Comparison of ENCODE assay signal across 9 mouse cellular contexts in the genomic region with DNA sequence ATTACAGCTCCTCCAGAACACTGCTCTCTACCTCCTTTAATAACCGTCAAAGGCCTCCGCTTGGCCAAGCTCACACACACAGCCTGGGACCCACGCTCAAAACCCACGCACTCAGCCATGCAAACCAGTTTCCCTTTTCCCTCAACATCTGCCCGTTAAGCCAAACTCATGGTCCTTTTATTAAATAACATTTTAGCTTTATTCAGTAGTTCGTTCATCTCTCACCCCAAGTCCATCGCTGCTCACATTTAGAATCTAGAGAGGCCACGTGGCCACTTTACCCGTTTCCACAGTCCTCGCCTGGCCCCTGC. TPM values are rescaled to one million over a fixed set of nuclear protein-coding genes. Genes with fewer than 3 reads are reported as not detected.
A peak's percentile ranks its signal among the peaks of the same experiment; 100 is the strongest.
DNase-seq lines count a peak whose midpoint lies in the region; ATAC-seq and TF ChIP-seq lines count a peak whose summit lies in the region.
"Had no signal": no experiment of that assay in that cellular context is flagged by ENCODE, and none has a peak within 500 bp of the region (broad histone marks: within the 10 kb centered on the region; RNA-seq: fewer than 3 reads in every experiment).

No protein-coding gene starts in this region.

- H3K27ac ChIP-seq in cerebellum, adult 2 months (ENCODE audit: insufficient read depth, low read length), result no peak overlapping the region
- no peak overlapping the region for H3K27ac ChIP-seq in lung, embryonic 15.5 days
- peak overlapping the region; percentile 88 for H3K27ac ChIP-seq in limb, embryonic 10.5 days
- H3K27ac ChIP-seq in neural tube, embryonic 15.5 days (replicated peaks), result peak overlapping the region; percentile 89

- no peaks in the 10 kb centered on the region for H3K4me1 ChIP-seq in cerebellum, adult 2 months (ENCODE audit: control insufficient read depth, insufficient read depth, low read length)
- H3K4me1 ChIP-seq in lung, embryonic 15.5 days, result peaks cover 65% of the 10 kb centered on the region
- H3K4me1 ChIP-seq in limb, embryonic 10.5 days, result peaks cover 74% of the 10 kb centered on the region
- peaks cover 66% of the 10 kb centered on the region for H3K4me1 ChIP-seq in neural tube, embryonic 15.5 days

- no peaks in the 10 kb centered on the region for H3K9me3 ChIP-seq in lung, embryonic 15.5 days
- no peaks in the 10 kb centered on the region for H3K9me3 ChIP-seq in limb, embryonic 10.5 days (replicated peaks)
- H3K9me3 ChIP-seq in neural tube, embryonic 15.5 days (replicated peaks), result no peaks in the 10 kb centered on the region

- peak in 1 of 2 experiments; percentile 17 for DNase-seq in cerebellum, adult 2 months
- DNase-seq in cerebellum, postnatal 4 days (ENCODE audit: low spot score in 2 of 2), result no peak
- DNase-seq in lung, postnatal 14 days, result no peak
- no peak for DNase-seq in limb, embryonic 10.5 days (ENCODE audit: low spot score)
- DNase-seq in B cell, adult 2 months, result no peak
- no peak for DNase-seq in spleen, adult 18-20 months
- DNase-seq: kidney, adult 8-10 months had no signal

- no peak for ATAC-seq in lung, embryonic 15.5 days (ENCODE audit: borderline replicate concordance, extremely low read depth, low FRiP score, low TSS enrichment)
- ATAC-seq in neural tube, embryonic 15.5 days (ENCODE audit: low FRiP score), result no peak

- peak overlapping the region; percentile 47 for H3K9ac ChIP-seq in lung, embryonic 15.5 days
- peak overlapping the region; percentile 70 for H3K9ac ChIP-seq in neural tube, embryonic 15.5 days (replicated peaks)

- TF ChIP-seq POLR2A in cerebellum, adult 2 months (IDR thresholded peaks at IDR 0.05; ENCODE audit: borderline replicate concordance, insufficient read depth, low read length), result no peak

- no peaks in the 10 kb centered on the region for H3K36me3 ChIP-seq in lung, embryonic 15.5 days
- H3K36me3 ChIP-seq in limb, embryonic 10.5 days, result no peaks in the 10 kb centered on the region
- no peaks in the 10 kb centered on the region for H3K36me3 ChIP-seq in neural tube, embryonic 15.5 days

- H3K27me3 ChIP-seq in cerebellum, adult 2 months (ENCODE audit: control insufficient read depth, insufficient read depth, low read length), result peaks cover 2% of the 10 kb centered on the region; the same call in 1 of the 2 replicates
- H3K27me3 ChIP-seq in lung, embryonic 15.5 days, result peaks cover 86% of the 10 kb centered on the region
- peaks cover 99% of the 10 kb centered on the region for H3K27me3 ChIP-seq in limb, embryonic 10.5 days (ENCODE audit: low read depth, poor library complexity, severe bottlenecking)
- H3K27me3 ChIP-seq in neural tube, embryonic 15.5 days (replicated peaks), result peaks cover 69% of the 10 kb centered on the region

- H3K4me2 ChIP-seq in lung, embryonic 15.5 days, result peak overlapping the region; percentile 95
- peak overlapping the region; percentile 77 for H3K4me2 ChIP-seq in neural tube, embryonic 15.5 days

- no peak for TF ChIP-seq CTCF in cerebellum, adult 2 months (IDR thresholded peaks at IDR 0.05; ENCODE audit: borderline replicate concordance, insufficient read depth, low read depth, low read length)

- 10% methylated on average over 10 of the region's 10 CpGs for WGBS in cerebellum, adult 2 months
- WGBS in lung, embryonic 15.5 days, result 17% methylated on average over 10 of the region's 10 CpGs
- WGBS in limb, embryonic 10.5 days, result 11% methylated on average over 10 of the region's 10 CpGs
- 9% methylated on average over 10 of the region's 10 CpGs for WGBS in neural tube, embryonic 15.5 days

- H3K4me3 ChIP-seq in cerebellum, adult 2 months (replicated peaks; ENCODE audit: insufficient read depth, low read depth, low read length), result peak overlapping the region; percentile 32
- peak overlapping the region; percentile 45 for H3K4me3 ChIP-seq in lung, embryonic 15.5 days
- peak overlapping the region; percentile 61 for H3K4me3 ChIP-seq in limb, embryonic 10.5 days
- peak overlapping the region; percentile 61 for H3K4me3 ChIP-seq in neural tube, embryonic 15.5 days (replicated peaks)

RNA-seq across cellular contexts. Expression of gene Grrp1, which starts 3.0 kb away (rescaled TPM):
- 6.6 and 7.6 TPM in 2 replicates for polyA plus RNA-seq in cerebellum, adult 2 months (2012; rRNA removed)
- 11.0 and 12.5 TPM in 2 replicates for polyA plus RNA-seq in lung, embryonic 15.5 days (2015; fragmentation: Nextera tagmentation; extraction: Ambion mirVana)
- polyA plus RNA-seq in limb, embryonic 10.5 days (2016; fragmentation: Nextera tagmentation; extraction: Ambion mirVana), result 9.2 and 10.9 TPM in 2 replicates
- polyA plus RNA-seq in neural tube, embryonic 15.5 days (2015; fragmentation: Nextera tagmentation; extraction: Ambion mirVana), result 14.2 and 17.0 TPM in 2 replicates

RNA-seq across cellular contexts. Expression of gene Gm30191, which starts 4.2 kb away (rescaled TPM):
- polyA plus RNA-seq in cerebellum, adult 2 months (2012; rRNA removed), result 1.8 and 1.9 TPM in 2 replicates
- not detected in 2 replicates for polyA plus RNA-seq in lung, embryonic 15.5 days (2015; fragmentation: Nextera tagmentation; extraction: Ambion mirVana)
- polyA plus RNA-seq in limb, embryonic 10.5 days (2016; fragmentation: Nextera tagmentation; extraction: Ambion mirVana), result not detected in 2 replicates
- not detected in 2 replicates for polyA plus RNA-seq in neural tube, embryonic 15.5 days (2015; fragmentation: Nextera tagmentation; extraction: Ambion mirVana)

RNA-seq across cellular contexts. Expression of gene Zfp593, which starts 5.5 kb away (rescaled TPM):
- polyA plus RNA-seq in cerebellum, adult 2 months (2012; rRNA removed), result 10.7 and 11.7 TPM in 2 replicates
- 15.2 and 15.9 TPM in 2 replicates for polyA plus RNA-seq in lung, embryonic 15.5 days (2015; fragmentation: Nextera tagmentation; extraction: Ambion mirVana)
- 19.0 and 23.5 TPM in 2 replicates for polyA plus RNA-seq in limb, embryonic 10.5 days (2016; fragmentation: Nextera tagmentation; extraction: Ambion mirVana)
- 13.9 and 14.8 TPM in 2 replicates for polyA plus RNA-seq in neural tube, embryonic 15.5 days (2015; fragmentation: Nextera tagmentation; extraction: Ambion mirVana)

RNA-seq across cellular contexts. Expression of gene E130218I03Rik, which starts 7.4 kb away (rescaled TPM):
- polyA plus RNA-seq in cerebellum, adult 2 months (2012; rRNA removed), result 0.52 and 0.84 TPM in 2 replicates
- polyA plus RNA-seq in lung, embryonic 15.5 days (2015; fragmentation: Nextera tagmentation; extraction: Ambion mirVana), result 0.45 and 0.52 TPM in 2 replicates
- 0.60 and 0.79 TPM in 2 replicates for polyA plus RNA-seq in limb, embryonic 10.5 days (2016; fragmentation: Nextera tagmentation; extraction: Ambion mirVana)
- 0.42 TPM in 1 of 2 replicates, not detected in the other for polyA plus RNA-seq in neural tube, embryonic 15.5 days (2015; fragmentation: Nextera tagmentation; extraction: Ambion mirVana)

RNA-seq across cellular contexts. Expression of gene Cnksr1, which starts 12.7 kb away (rescaled TPM):
- 0.55 and 0.56 TPM in 2 replicates for polyA plus RNA-seq in cerebellum, adult 2 months (2012; rRNA removed)
- polyA plus RNA-seq in lung, embryonic 15.5 days (2015; fragmentation: Nextera tagmentation; extraction: Ambion mirVana), result 10.1 and 10.9 TPM in 2 replicates
- 0.76 and 1.1 TPM in 2 replicates for polyA plus RNA-seq in limb, embryonic 10.5 days (2016; fragmentation: Nextera tagmentation; extraction: Ambion mirVana)
- polyA plus RNA-seq in neural tube, embryonic 15.5 days (2015; fragmentation: Nextera tagmentation; extraction: Ambion mirVana), result 0.20 and 1.4 TPM in 2 replicates

Comparison
In these comparisons a context has a peak if more than half of its experiments do, and no peak if none do; other contexts are left out.
1. H3K27ac ChIP-seq: peak in limb, embryonic 10.5 days (single experiment) and neural tube, embryonic 15.5 days (single experiment); none in cerebellum, adult 2 months (single experiment) and lung, embryonic 15.5 days (single experiment).
2. Peak in every context shown above with its lines, with median percentiles within 50 percentile points of each other: H3K4me3 ChIP-seq.